Mouse (Mus musculus) CD8-positive naive resting alpha-beta T cell, adult 2 months (primary cell): ENCODE data around the gene Olfr1167.
"Not testable (repeated sequence)": the region's sequence is repeated elsewhere in the genome, so short reads cannot be mapped to it uniquely, and the experiment has no call there.

ENCODE experiments used
- DNase-seq, 2 experiments: peaks; one replicate each; pipeline ENCODE4 v3.0.0; 2022; ENCODE audit warnings: low read depth in 2 of 2, low spot score in 2 of 2

Olfr1167 gene

DNA sequence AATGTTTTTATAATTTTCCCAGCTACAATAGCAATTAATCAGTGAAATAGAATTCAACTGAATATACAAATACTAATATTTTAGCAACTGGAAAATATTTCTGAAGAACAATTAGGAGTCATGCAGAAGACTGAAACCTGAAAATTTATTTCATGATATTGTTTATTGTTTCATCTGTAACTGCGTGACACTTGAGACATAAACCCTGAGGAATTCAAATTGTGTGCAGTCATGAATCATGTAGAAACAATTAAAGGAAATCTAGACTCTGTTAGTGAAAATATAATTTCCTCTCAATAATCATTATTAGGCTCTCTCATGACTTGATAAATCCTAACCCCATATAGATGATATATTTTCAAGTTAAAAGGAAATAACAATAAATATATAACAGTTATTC is at the start of gene Olfr1167:
Olfr1167 (minus strand) TSS at position 101 of the 400 bp plus-strand sequence.
- not testable (repeated sequence) for DNase-seq

DNA sequence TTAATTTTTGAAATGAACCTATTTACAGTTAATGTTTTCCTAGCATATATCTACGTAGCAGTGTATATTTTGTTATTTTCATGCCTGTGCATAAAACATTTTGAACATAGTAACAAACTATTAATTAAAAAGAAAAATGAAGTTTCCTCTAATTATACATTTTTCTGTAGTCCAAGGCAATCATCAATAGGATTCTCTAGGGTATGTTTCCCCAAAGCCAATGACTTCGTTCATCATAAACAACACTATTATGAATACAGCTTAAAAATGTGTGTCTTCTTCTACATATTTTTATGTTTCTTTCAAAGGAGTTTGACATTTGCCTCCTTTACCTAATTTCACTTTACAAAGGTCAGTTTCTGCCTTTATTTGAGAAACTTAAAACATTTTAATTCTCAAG is 26.6 kb upstream of the Olfr1167 start, which contains the start of gene Olfr1168:
Olfr1168 (plus strand) TSS at position 301 of the 400 bp plus-strand sequence.
- DNase-seq, result no peak

DNA sequence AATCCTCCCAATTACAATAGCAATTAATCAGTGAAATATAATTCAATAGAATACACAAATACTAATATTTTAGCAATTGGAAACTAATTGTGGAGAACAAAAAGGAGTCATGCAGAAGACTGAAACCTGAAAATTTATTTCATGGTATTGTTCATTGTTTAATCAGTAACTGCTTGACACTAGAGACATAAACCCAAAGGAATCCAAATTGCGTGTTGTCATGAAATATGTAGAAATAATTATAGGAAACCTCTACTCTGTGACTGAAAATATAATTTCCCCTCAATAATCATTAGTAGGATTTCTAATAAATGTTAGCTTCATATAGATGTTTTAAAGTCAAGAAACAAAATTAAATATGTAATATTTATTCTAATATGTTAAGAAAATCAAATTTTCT is 26.8 kb downstream of the Olfr1167 start, which contains the start of gene Olfr1166:
Olfr1166 (minus strand) TSS at position 101 of the 400 bp plus-strand sequence.
- DNase-seq, result no peak
